Mouse (Mus musculus) inflammation-experienced regulatory T-cells, adult 6 months (primary cell): ENCODE data around the gene Vps11. TPM values are rescaled to one million over a fixed set of nuclear protein-coding genes. Genes with fewer than 3 reads are reported as not detected.
A peak's percentile ranks its signal among the peaks of the same experiment; 100 is the strongest.
"Not testable (repeated sequence)": the region's sequence is repeated elsewhere in the genome, so short reads cannot be mapped to it uniquely, and the experiment has no call there.

Experiments
- ATAC-seq: one replicate; pipeline ENCODE4 v1.8.0; 2017
- polyA plus RNA-seq, 3 experiments: library from polyadenylated mRNA; unstranded; fragments of 100-300 nt; shearing (Covaris generic); gene quantifications; one replicate each; pipeline ENCODE4 v1.2.1; 2017

Gene Vps11
- polyA plus RNA-seq, 3 experiments from 2014 or later, result 28.7 to 54.8 (median 49.8) TPM

- ATAC-seq, result no peak
Observed at GRCm38 (mm10) chr9:44313476-44314256, 47.8 kb downstream of the Vps11 start.

- no peak for ATAC-seq
Observed at GRCm38 (mm10) chr9:44311136-44312134, 50.0 kb downstream of the Vps11 start.

- no peak for ATAC-seq
Observed at GRCm38 (mm10) chr9:44310750-44311135, 50.7 kb downstream of the Vps11 start.

GRCm38 (mm10) chr9:44309756-44310155 lies 51.7 kb downstream of the Vps11 start:
- no peak for ATAC-seq

- ATAC-seq, result no peak
Observed at GRCm38 (mm10) chr9:44307248-44307647, 54.2 kb downstream of the Vps11 start.

GRCm38 (mm10) chr9:44306532-44306931 lies 54.9 kb downstream of the Vps11 start:
- no peak for ATAC-seq

GRCm38 (mm10) chr9:44305466-44306079 lies 55.9 kb downstream of the Vps11 start, which contains the start of gene Hinfp:
TSS of gene Hinfp (minus strand) at chr9:44305671.
- ATAC-seq, result peak; percentile 98

GRCm38 (mm10) chr9:44300001-44300400 lies 61.5 kb downstream of the Vps11 start:
- ATAC-seq, result not testable (repeated sequence)

Other genes with a start within 250 kb of the Vps11 start
- gene Gm49380, start 248.2 kb downstream of the Vps11 start, polyA plus RNA-seq, result not detected
- gene Rnf26, start 248.2 kb downstream of the Vps11 start, polyA plus RNA-seq, result 1 to 10 TPM; 3.9 to 8.2 (median 6.0) TPM
- gene Mcam, start 227.2 kb downstream of the Vps11 start, polyA plus RNA-seq, result under 1 TPM in 1 of 3 experiments, not detected in 2; 0.69 TPM
- 10 to 100 TPM; 17.9 to 31.2 (median 19.8) TPM for gene Cbl, start 127.6 kb downstream of the Vps11 start, polyA plus RNA-seq
- not detected for gene Ccdc153, start 121.0 kb downstream of the Vps11 start, polyA plus RNA-seq
- gene Pdzd3, start 110.2 kb downstream of the Vps11 start, polyA plus RNA-seq, result under 1 TPM in 1 of 3 experiments, not detected in 2; 0.15 TPM
- gene Nlrx1, start 93.1 kb downstream of the Vps11 start, polyA plus RNA-seq, result 10 to 100 TPM in 1 of 3 experiments, 1 to 10 TPM in 2; 3.3 to 10.7 (median 4.1) TPM
- not detected for gene Abcg4, start 73.1 kb downstream of the Vps11 start, polyA plus RNA-seq
- gene Hinfp, start 56.0 kb downstream of the Vps11 start, polyA plus RNA-seq, result 10 to 100 TPM; 16.2 to 24.6 (median 18.9) TPM
- 1 to 10 TPM; 1.7 to 3.1 (median 2.8) TPM for gene C2cd2l, start 41.4 kb downstream of the Vps11 start, polyA plus RNA-seq
- gene Dpagt1, start 35.7 kb downstream of the Vps11 start, polyA plus RNA-seq, result 10 to 100 TPM; 11.1 to 17.6 (median 13.1) TPM
- gene H2afx, start 27.0 kb downstream of the Vps11 start, polyA plus RNA-seq, result 10 to 100 TPM; 14.3 to 61.7 (median 16.1) TPM
- 10 to 100 TPM; 24.7 to 35.8 (median 25.4) TPM for gene Hmbs, start 17.4 kb downstream of the Vps11 start, polyA plus RNA-seq
- 10 to 100 TPM; 14.0 to 21.4 (median 18.2) TPM for gene Hyou1, start 17.8 kb upstream of the Vps11 start, polyA plus RNA-seq
- 10 to 100 TPM; 13.6 to 24.2 (median 18.2) TPM for gene Slc37a4, start 35.2 kb upstream of the Vps11 start, polyA plus RNA-seq
- 1,000 to 10,000 TPM; 2,506 to 3,849 (median 3,609) TPM for gene Rps25, start 45.5 kb upstream of the Vps11 start, polyA plus RNA-seq
- gene Trappc4, start 45.9 kb upstream of the Vps11 start, polyA plus RNA-seq, result 100 to 1,000 TPM; 128 to 165 (median 154) TPM
- gene Ccdc84, start 56.9 kb upstream of the Vps11 start, polyA plus RNA-seq, result 10 to 100 TPM; 13.6 to 35.6 (median 25.7) TPM
- under 1 TPM in 2 of 3 experiments, not detected in 1; 0.17 to 0.72 TPM for gene Foxr1, start 79.5 kb upstream of the Vps11 start, polyA plus RNA-seq
- gene Upk2, start 93.3 kb upstream of the Vps11 start, polyA plus RNA-seq, result not detected
- 10 to 100 TPM; 11.1 to 12.4 (median 12.2) TPM for gene Bcl9l, start 121.2 kb upstream of the Vps11 start, polyA plus RNA-seq
- gene Cxcr5, start 200.2 kb upstream of the Vps11 start, polyA plus RNA-seq, result 100 to 1,000 TPM in 2 of 3 experiments, 10 to 100 TPM in 1; 62.4 to 131 (median 115) TPM
- 100 to 1,000 TPM in 1 of 3 experiments, 10 to 100 TPM in 2; 57.3 to 129 (median 66.8) TPM for gene Ddx6, start 243.2 kb upstream of the Vps11 start, polyA plus RNA-seq